Mouse (Mus musculus) thymus, adult 2 months (tissue): ENCODE data around the gene 2610021A01Rik. TPM values are rescaled to one million over a fixed set of nuclear protein-coding genes. Genes with fewer than 3 reads are reported as not detected.
A peak's percentile ranks its signal among the peaks of the same experiment; 100 is the strongest.
"Not testable (repeated sequence)": the region's sequence is repeated elsewhere in the genome, so short reads cannot be mapped to it uniquely, and the experiment has no call there.

Source experiments
- DNase-seq: peaks from one replicate; pipeline ENCODE4 v3.0.0; 2021
- H3K27ac ChIP-seq: fragments of 200-500 bp; 2 replicates; pipeline ENCODE4 v1.5.1; 2012; ENCODE audit warnings: low read length, control low read depth; ENCODE audit not compliant: control insufficient read depth, insufficient read depth
- H3K27me3 ChIP-seq: fragments of 200-500 bp; 2 replicates; pipeline ENCODE4 v1.6.1; 2012; ENCODE audit warnings: mild to moderate bottlenecking, low read length, moderate library complexity, mixed read lengths; ENCODE audit not compliant: control insufficient read depth, insufficient read depth
- H3K36me3 ChIP-seq: fragments of 200-500 bp; 2 replicates; pipeline ENCODE4 v1.6.1; 2012; ENCODE audit warnings: mild to moderate bottlenecking, low read length, moderate library complexity; ENCODE audit not compliant: control insufficient read depth, insufficient read depth
- H3K4me1 ChIP-seq: fragments of 200-500 bp; replicated peaks from 2 replicates; pipeline ENCODE4 v1.6.1; 2012; ENCODE audit warnings: low read length; ENCODE audit not compliant: control insufficient read depth, insufficient read depth
- H3K4me3 ChIP-seq: fragments of 200-500 bp; 2 replicates; pipeline ENCODE4 v1.5.1; 2012; ENCODE audit warnings: mild to moderate bottlenecking, low read length, control low read depth, moderate library complexity; ENCODE audit not compliant: control insufficient read depth, insufficient read depth
- CTCF ChIP-seq: fragments of 200-500 bp; IDR thresholded peaks from 2 replicates; pipeline ENCODE4 v1.5.1; 2012; ENCODE audit warnings: mild to moderate bottlenecking, control low read depth, low read length, moderate library complexity, borderline replicate concordance; ENCODE audit not compliant: control insufficient read depth, poor library complexity, insufficient read depth; ENCODE audit errors: extremely low read depth
- POLR2A ChIP-seq: fragments of 200-500 bp; IDR thresholded peaks from 2 replicates; pipeline ENCODE4 v1.6.1; 2012; ENCODE audit warnings: mild to moderate bottlenecking, low read length, control low read depth, moderate library complexity; ENCODE audit not compliant: control insufficient read depth, poor library complexity, insufficient read depth; ENCODE audit errors: extremely low read depth
- WGBS: fragments of 180-500 bp; shearing (Covaris S2); methylation state at CpG from one replicate; pipeline ENCODE4 v1.1.7; 2018; 5-methylcytosine and 5-hydroxymethylcytosine counted together
- polyA plus RNA-seq: library from polyadenylated mRNA; depleted of rRNA; stranded (reverse); fragments of >200 nt; gene quantifications from 2 replicates; pipeline ENCODE4 v1.2.3, GENCODE M21; 2012; rRNA removed

Gene 2610021A01Rik
- polyA plus RNA-seq, result 9.0 and 10.3 TPM in 2 replicates

DNA sequence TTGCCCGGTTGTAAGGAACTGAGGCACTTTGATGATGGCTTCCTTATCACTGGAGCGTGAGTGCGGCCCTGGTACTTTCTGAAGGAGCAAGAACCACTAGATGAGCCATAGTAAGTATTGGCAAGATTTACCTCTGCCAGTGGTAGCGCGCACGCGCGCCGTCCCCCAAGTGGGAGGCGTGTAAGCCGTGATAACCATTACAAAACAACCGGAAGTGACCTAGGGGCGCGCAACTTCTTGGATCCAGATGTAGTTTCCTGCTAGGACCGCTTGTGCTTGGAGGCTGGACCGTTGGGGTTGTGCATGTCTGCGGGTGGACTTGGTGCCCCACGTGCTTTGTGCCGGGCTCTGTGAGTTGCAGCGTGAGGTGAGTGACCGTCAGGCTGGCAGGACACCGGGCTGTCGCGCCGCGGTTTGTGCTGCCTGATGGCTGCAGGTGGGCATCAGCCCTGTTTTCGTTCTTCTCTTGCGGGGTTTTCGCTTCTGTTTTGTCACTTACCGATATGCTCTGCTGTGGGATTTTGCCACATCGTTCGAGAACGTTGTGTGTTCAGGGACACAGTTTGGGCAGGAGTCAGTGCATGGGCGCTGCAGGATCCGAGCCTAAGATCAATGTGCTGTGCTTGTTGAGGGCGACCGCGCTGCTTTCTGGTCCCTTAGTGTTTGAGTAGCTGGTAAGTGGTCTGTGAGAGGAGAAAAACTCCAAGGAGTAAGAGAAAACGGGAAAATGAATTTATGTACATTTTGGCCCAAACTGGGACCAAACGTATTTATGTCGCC, at the start of gene 2610021A01Rik:
Gene 2610021A01Rik (plus strand): TSS at position 197 of the 780 bp plus-strand sequence.
- peak; percentile 85 for DNase-seq
- no peak within 1 kb of the TSS for H3K27ac ChIP-seq
- H3K27me3 ChIP-seq, result no peaks in the 10 kb centered on the region
- H3K4me3 ChIP-seq, result peak within 1 kb of the TSS; percentile 94
- no peak for TF ChIP-seq POLR2A
- no peak for TF ChIP-seq CTCF
- H3K4me1 ChIP-seq, result peaks cover 5% of the 10 kb centered on the region
- 1% methylated on average over 41 of the region's 41 CpGs for WGBS
- no peaks in the 10 kb centered on the region for H3K36me3 ChIP-seq

DNA sequence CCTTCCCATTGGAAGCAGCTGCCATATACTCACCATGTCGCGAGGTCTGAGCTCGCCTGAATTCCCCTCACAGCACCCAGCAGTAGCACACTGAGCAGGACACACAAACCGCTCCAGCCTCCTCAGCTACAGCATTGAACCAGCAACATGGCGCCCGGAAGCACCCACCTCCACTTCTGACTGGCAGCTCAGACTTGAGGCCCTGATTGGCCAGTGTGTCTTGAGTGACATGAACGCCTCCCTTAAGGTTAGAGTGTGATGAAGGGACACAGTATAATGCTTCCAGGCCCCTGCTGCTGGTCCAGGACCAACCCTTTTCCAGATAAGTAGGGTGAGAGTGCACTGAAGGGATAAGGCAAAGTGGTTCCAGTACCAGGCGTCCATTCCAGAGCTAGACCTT, 38.3 kb upstream of the 2610021A01Rik start:
- WGBS, result 82% methylated on average over 8 of the region's 8 CpGs
- Histone ChIP-seq H3K27ac (no peak overlapping the region), H3K36me3 (no peaks in the 10 kb centered on the region), H3K4me3 (no peak overlapping the region), H3K4me1 (no peaks in the 10 kb centered on the region), H3K27me3 (no peaks in the 10 kb centered on the region)
- TF ChIP-seq POLR2A (no peak), CTCF (no peak)
- no peak for DNase-seq

DNA sequence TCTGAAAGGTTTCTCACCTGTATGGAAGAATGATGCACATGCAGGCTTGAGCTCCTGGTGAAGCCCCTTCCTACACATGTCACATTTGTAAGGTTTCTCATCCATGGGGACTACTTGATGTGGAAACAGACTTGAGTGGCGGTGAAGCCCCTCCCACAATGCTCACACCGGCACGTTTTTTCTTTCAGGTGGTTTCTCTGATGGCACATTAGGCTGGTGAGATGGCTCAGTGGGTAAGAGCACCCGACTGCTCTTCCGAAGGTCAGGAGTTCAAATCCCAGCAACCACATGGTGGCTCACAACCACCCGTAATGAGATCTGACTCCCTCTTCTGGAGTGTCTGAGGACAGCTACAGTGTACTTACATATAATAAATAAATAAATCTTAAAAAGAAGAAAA, 25.5 kb upstream of the 2610021A01Rik start, which contains the start of gene Gm6871:
Gene Gm6871 (minus strand): TSS at position 101 of the 400 bp plus-strand sequence.
- H3K4me3 ChIP-seq, H3K27ac ChIP-seq, H3K27me3 ChIP-seq, H3K4me1 ChIP-seq, H3K36me3 ChIP-seq, DNase-seq: not testable (repeated sequence)
- 87% methylated on average over 6 of the region's 6 CpGs for WGBS

DNA sequence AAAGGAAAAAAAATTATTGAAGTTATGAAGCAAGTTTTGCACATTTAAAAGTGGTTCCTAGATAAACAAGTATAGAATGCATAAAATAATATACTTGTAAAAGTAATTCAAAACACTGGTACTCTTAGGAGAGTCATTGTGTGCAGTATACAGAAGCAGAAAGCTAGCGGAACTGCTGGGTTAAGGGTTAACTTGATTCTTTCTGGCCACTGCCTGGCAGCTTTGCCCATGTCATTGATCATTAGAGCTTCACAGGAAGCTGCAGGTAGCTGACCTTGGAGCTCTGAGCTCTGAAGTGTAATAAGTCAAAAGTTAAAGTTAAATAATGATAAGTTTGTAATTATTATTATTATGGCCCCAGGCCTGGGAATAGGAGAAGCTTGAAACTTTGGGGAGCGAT, 21.1 kb upstream of the 2610021A01Rik start:
- H3K27me3 ChIP-seq, result no peaks in the 10 kb centered on the region
- no peaks in the 10 kb centered on the region for H3K36me3 ChIP-seq
- no peak for DNase-seq
- WGBS, result 97% methylated on average over 2 of the region's 2 CpGs
- TF ChIP-seq CTCF (no peak), POLR2A (no peak)
- H3K4me3 ChIP-seq, result no peak overlapping the region
- no peak overlapping the region for H3K27ac ChIP-seq
- no peaks in the 10 kb centered on the region for H3K4me1 ChIP-seq

DNA sequence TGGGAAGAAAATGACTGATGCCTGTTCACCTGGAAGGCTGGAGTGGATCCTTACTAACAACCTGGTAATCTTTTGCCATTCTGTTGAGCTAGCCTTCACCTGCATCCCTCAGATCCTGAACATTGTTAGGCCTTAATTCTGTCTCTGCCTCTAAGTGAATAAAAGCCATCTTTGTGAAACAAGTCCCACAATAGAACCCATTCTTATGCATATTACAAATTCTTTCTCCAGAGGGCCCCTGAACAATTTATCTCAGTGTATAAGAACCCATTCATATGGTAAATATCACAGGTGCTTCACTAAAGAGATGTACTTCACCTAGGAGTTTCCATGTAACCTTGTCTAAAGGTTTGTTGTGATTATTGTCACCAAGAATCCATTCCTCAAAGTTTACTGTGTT, 17.0 kb upstream of the 2610021A01Rik start:
- TF ChIP-seq POLR2A, result no peak
- no peak for TF ChIP-seq CTCF
- Histone ChIP-seq H3K36me3 (no peaks in the 10 kb centered on the region), H3K4me3 (no peak overlapping the region), H3K4me1 (no peaks in the 10 kb centered on the region), H3K27ac (no peak overlapping the region), H3K27me3 (no peaks in the 10 kb centered on the region)
- DNase-seq, result no peak

DNA sequence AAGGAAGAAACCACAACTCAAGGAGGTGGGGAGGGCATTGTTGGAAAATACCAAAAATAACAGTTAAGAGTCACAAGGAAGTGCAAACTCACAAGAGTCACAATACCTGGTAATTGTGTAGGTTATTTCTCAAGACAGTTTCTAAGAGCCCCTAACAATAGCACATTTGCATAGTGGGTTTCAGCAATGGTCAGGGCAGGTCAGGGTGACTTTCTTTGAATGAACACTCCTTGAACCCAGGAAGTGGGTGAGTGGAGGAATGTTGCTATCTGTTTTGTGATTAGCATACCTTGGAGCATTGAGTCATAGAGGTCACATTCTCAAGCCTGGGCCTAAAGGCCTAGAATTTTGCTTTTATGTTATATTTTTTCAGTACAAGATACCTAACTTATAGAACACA, 11.2 kb upstream of the 2610021A01Rik start:
- not testable (repeated sequence) for DNase-seq, H3K4me1 ChIP-seq, H3K4me3 ChIP-seq, H3K36me3 ChIP-seq, H3K27ac ChIP-seq, H3K27me3 ChIP-seq

DNA sequence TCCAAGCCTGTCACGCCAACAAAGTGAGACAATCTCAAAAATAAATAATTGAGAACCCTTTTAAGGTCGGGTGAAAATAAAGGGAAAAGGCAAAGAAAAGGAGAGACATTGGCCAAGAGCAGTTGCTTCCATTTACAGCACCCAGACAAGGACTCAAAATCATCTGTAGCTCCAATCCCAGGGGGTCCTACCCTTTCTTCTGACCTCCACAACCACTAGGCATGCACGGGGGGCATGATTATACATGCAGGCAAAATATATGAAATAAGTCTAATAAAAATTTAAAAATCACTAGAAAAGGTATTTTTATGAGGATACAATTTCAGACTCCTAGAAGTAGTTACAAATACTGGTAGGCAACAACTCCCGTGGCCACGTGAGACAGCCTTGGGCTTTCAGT, 415 bp upstream of the 2610021A01Rik start:
- H3K36me3 ChIP-seq, result no peaks in the 10 kb centered on the region
- H3K4me1 ChIP-seq, result peaks cover 5% of the 10 kb centered on the region
- TF ChIP-seq CTCF, result no peak
- TF ChIP-seq POLR2A, result no peak
- DNase-seq, result no peak
- no peaks in the 10 kb centered on the region for H3K27me3 ChIP-seq
- peak overlapping the region; percentile 94 for H3K4me3 ChIP-seq
- 62% methylated on average over 5 of the region's 5 CpGs for WGBS
- no peak overlapping the region for H3K27ac ChIP-seq

DNA sequence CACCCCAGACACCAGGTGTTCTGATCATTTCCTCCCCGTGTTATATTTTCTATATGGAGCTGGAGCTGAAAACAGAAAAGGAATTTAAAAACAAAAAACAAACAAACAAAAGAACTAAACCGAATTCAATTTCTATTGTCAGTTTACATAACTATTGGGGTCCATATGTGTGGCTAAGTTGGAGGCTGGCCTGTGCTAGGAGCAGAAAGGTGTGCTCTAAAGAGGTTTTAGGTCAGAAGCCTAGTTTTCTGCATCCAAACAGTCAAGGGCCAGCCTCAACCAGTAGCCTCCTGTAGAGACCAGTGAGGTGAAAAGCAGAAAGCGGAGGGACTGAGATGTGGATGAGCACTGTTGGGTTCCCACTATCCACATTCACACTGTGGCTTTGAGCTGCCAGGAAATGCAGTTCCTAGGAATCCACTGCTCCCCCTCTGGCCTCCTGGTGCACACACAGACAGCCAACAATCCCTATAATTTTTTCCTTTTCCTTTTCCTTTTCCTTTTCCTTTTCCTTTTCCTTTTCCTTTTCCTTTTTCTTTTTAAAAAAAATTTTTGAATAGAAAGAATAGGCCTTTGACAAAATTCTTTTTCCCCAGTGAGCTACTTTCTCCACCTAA, 1.0 kb downstream of the 2610021A01Rik start:
- no peak overlapping the region for H3K4me3 ChIP-seq
- peaks cover 5% of the 10 kb centered on the region for H3K4me1 ChIP-seq
- TF ChIP-seq POLR2A (no peak), CTCF (no peak)
- no peak overlapping the region for H3K27ac ChIP-seq
- H3K27me3 ChIP-seq, result no peaks in the 10 kb centered on the region
- H3K36me3 ChIP-seq, result no peaks in the 10 kb centered on the region
- DNase-seq, result no peak
- WGBS, result 32% methylated on average over 3 of the region's 3 CpGs
